Mouse (Mus musculus) embryo, embryonic 9.5 days (tissue): ENCODE measurements around the gene Cyp2b19.
A peak's percentile ranks its signal among the peaks of the same experiment; 100 is the strongest.
"Not testable (repeated sequence)": the region's sequence is repeated elsewhere in the genome, so short reads cannot be mapped to it uniquely, and the experiment has no call there.

Source experiments
- DNase-seq: peaks from one replicate; pipeline ENCODE4 v3.0.0-alpha.2; 2017; ENCODE audit errors: extremely low spot score

Gene Cyp2b19

DNA sequence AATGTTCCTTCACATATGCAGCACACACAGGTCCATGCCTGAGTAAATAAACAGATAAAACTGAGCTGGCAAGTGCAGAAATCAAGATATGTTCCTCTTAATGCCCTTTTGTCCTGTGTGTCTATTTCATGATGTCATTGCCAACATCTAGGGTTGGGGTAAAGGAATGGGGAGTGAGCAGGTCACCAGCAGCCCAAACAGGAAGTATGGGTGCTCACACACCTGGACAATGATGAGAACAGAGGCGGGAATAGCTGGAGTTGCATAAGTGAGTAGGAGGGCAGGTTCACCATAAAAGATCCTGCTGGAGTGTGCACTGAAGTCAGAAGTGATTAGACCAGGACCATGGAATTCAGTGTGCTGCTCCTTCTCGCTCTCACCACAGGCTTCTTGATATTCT is at the start of gene Cyp2b19:
TSS of gene Cyp2b19 (plus strand) at position 301 of the 400 bp plus-strand sequence.
- DNase-seq = no peak

DNA sequence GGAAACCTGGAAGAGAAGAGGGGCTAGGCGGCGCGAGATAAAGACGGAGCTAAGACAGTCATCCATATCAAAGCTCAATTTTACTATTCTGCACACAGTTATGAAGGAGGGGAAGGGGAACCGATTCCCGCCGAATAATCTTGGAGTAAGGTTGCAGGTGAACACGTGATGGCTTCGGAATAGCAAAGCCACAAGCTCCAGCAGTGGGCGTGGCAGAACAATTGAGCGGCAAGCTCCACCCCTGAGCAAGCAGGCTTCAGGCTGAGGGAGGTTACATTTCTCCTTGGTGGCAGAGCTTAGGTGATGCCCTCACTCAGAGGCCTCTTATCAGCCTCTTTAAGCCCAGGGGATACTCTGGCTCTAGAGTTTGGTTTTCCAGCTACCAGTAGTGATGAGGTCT is 45.9 kb upstream of the Cyp2b19 start:
- no peak for DNase-seq

DNA sequence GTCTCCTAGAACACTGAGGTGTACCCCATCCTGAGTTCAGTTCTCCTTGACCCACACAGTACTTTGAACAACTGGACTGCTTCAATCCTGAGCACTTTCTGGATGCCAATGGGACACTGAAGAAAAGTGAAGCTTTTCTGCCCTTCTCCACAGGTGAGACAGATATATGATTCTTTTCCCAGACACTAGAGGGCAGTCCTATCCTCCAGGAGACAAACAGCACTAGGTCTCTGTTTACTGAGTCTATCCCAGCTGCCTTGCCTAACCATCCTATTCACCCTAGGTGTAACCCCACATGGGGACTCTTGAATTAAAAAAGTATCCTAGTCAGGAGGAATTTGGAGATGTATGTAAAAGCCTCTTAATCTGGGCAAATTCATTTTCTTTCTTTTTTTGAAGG is 18.0 kb upstream of the Cyp2b19 start:
- no peak for DNase-seq

DNA sequence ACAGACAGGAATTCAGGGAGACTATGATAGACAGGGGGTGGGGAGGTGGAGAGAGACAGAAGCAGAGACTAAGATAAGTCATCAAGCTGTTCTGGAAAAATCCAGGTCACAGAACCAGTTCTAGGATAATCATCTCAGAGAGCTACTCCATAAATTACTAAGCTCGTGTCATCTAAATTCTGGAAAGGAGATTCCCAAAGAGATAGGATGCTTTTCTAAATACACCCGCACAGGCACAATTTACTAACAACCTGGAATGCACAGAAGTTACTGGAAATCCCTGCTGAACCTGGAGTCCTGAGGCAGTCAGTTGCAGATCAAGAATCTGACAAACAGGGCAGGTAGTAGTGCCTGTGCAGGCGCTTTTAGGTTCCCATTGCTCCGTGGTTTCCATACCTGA is 13.0 kb upstream of the Cyp2b19 start:
- no peak for DNase-seq

DNA sequence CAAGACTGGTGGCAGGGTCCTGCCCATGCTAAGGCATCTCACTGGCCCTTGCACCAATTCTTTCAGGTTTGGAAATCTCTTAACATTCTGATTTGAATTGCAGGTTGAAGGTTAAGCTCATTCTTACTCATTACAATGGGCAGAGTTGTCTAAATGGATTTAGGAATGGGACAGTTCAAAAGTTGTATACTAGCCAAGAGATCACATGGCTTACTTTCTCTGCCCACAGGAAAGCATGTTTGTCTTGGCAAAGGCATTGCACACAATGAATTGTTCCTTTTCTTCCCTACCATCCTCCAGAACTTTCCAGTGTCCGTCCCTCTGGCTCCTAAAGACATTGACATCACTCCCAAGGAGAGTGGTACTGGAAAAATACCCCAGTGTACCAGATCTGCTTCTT is 11.5 kb upstream of the Cyp2b19 start:
- no peak for DNase-seq

DNA sequence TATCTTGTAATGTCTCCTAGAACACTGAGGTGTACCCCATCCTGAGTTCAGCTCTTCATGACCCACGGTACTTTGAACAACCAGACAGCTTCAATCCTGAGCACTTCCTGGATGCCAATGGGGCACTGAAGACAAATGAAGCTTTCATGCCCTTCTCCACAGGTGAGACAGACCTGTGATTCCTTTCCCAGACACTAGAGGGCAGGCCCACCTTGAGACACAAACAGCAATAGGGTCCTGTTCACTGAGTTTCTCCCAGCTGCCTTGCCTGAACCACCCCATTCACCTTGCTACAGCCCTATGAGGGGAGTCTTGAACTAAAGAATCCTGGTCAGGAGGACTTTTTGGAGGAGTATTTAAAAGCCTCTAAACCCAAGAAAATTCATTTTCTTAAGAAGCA is 10.1 kb downstream of the Cyp2b19 start:
- DNase-seq = peak; percentile 7

DNA sequence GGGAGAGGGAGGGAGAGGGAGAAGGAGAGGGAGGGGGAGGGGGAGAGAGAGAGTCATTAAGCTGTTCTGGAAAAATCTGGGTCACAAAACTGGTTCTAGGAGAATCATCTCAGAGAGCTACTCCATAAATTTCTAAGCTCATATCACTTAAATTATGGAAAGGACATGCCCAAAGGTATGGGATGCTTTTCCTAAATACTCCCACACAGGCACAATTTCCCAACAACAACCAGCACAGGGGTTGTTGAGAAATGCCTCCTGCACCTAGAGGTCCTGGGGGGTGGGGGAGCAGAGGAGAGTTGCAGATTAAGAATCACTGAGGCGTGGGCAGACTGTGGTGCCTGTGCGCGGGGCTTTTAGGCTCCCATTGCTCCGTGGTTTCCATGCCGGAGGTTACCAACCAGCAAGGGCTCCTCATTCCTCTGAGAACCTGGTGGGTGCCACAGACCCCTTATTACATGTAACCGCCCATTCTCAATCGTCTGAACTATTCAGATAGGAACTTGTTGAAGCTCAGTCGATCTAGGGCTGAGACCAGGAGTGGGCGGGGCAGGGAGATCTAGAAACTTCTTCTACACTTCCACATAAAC is 13.0 kb downstream of the Cyp2b19 start:
- DNase-seq = no peak

DNA sequence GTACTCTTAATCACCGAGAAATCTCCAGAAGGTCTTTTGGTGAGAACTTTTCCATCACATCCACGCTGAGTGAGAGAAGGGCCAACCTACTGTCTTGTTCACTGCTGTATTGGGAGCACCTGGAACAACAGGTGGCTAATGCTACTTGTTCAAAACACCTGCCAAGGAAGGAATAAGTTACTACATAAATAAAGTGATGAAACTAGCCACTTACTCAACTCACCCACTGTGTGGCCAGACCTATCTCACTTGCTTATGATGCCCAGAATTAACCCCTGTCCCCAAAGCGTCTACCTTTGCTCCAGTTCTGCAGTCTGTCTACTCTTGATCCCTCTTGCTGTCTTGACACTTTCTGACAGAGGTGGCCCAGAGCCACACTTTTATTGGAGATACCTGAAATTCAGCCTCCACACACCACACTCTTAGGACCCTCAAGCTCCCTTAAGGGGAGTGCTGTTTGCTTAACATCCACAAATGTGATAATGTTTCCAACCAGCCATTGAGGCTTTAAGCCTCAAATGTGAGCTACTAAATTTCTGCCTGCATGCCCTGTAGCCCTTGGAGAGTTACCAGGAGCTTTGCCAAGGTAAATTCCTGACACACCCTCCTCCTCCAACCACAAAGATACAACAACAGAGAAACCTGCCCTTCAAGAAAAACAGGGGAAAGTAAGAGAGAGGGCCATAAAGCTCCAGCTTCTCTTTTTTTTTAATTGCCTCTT is 16.1 kb downstream of the Cyp2b19 start:
- DNase-seq = no peak

DNA sequence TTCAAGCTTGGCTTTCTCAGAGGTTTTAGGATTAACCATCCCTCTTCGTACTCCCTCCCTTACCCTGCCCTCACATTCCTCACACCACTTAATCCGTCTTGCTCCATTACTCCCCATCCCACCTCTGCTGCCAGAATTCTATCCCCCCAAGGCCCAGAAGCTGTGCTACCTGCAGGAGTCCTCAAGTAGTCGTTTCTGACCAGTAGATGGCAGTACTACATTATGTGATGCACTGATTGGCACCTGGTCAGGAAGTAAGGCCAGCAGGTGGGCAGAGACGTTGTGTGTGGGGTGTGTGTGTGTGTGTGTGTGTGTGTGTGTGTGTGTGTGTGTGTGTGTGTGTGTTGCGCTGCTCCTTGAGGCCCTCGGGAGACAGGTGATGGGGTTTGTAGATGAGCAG is 18.9 kb downstream of the Cyp2b19 start:
- peak; percentile 12 for DNase-seq

DNA sequence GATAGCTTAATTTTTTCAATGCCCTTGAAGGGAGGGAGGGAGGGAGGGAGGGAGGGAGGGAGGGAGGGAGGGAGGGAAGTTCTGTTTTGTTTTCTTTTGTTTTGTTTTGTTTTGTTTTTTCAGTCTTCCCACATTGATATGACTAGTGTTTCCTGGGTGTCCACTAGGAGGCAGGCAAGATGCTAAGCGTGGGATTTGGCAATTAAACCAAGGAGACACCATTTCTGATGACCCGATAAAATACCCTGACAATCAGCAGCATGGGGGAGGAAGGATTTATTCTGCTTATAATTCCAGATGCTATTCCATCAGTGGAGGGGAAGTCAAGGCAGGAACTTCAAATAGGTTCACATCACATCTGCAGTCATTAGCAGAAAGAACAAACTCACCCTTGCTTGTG is 20.9 kb downstream of the Cyp2b19 start:
- no peak for DNase-seq

DNA sequence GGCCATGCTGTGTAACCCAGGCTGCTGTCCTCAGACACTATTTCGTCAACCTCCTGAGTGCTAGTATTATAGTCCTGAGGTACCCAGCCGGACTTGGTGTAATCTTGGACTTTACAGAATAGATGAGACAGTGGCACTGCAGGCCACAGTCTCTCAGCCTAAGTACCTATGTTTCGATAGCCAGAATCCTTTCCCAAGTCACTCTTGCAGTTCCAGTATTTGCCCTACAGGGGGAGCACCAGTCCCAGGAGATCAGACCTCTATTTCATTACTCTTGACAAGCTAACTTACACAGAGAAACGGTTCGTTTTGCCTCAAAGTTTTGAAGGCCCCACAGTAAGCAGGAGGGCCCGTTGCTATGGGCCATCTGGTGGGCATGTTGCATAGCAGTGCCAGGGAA is 21.5 kb downstream of the Cyp2b19 start:
- DNase-seq = peak; percentile 58

DNA sequence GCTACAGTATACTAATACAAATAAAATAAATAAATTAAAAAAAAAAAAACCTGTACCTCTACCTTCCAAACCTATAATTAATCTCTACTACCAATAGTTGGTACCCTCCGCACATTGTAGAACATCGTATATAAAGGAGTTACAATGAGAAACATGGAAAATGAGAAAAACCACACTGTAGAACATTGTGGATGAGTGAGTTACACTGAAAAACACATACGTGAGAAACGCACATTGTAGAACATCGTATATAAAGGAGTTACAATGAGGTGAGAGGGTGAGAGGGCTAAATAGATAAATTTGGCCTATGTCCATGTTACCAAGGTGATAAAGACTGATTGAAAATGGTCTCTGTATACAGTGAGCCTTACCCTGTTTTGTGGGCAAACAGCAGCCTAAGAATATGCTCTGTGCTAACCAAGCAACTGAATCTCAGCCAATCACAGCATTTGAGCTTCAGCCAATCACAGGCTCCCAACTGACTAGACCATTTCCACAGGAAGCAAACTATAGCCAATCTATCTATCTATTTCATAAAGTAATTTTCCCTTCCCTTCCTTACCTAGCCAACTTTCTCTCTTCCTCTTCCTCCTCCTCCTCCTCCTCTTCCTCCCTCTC is 23.0 kb downstream of the Cyp2b19 start:
- no peak for DNase-seq

DNA sequence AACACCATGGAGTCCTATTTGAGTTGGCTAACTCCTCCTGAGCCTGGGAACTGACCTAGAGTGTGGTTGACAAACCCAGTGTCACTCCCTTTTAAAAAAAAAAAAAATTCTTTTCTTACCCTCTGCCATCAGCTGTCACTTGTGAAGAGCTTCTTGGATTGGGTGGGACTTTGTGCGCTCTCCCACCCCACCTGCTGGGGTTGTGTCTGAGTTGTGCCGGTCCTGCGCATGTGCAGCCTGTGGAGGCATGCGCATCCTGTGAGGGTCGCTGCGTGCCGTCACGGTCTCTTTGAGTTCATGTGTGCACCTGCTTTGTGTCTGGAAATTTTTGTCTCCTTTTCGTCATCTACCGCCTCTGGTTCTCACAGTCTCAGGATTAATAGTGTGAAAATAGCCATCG is 23.6 kb downstream of the Cyp2b19 start:
- peak; percentile 44 for DNase-seq

DNA sequence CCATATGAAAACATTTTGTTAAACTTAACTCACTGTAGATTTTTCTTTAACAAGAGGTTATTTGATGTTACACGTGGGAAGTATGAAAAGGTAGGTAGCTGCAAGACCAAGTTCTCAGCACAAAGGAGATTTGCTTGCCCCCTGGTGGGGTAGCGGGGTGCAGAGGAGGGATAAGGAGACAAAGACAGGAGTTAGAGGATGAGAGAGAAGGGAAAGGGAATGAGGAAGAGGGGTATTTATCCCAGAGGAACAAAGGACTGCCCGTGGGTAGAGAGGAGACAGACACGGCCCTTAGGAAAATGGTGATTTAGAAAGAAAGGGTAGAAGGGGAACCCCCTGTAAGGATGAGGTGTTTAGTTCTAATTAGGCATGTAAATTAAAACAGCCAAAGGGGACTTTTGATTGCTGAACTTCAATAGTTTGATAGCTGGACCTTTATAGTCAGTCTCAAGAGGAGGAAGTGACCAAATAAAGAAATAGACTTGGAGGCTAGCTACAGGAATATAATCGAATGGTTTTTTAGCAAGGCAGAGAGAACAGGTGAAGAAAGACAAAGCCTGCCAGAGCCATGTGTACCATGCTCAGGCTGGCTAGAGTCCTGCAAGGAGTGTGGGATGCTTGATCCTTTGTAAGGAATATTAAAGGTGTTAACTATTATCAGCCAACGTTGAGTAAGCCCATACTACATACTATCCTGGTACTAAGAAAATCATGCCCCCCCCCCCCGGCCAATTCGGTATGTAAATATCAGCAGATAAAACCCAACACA is 24.2 kb downstream of the Cyp2b19 start:
- peak; percentile 11 for DNase-seq

DNA sequence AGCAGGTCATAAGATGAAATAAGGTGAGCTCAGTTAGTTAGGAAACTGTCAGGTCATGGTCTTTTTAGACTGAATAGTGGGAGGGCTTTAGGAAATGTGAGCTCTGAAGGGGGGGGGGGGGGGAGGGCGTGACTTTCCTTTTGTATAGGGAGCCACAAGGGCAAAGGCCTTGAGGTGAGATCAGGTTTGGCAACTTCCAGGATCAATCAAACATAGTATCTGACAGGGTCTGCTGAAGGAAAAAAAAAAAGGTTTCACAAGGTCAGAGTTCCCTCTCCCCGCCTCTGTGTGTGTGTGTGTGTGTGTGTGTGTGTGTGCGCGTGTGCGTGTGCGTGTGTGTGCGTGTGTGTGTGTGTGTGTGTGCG is 24.8 kb downstream of the Cyp2b19 start:
- DNase-seq = peak; percentile 28

DNA sequence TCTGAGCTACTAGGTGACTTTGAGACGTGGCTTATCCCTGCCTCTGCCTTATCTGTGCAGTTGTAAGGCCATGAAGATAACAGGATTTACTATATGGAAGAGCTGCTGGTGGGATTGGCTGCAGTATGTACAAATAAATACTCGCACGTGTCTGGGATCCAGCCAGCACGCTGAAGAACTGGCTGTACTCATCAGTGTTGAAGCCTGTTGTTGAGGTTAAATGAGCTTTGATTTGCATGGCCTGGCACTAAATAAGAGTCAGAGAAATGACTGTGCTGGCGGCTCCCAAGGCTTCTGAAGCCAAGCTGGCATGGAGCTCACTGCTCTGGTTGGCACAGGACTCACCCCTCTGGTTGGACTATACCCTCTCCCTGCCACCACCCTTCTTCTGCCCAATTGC is 26.2 kb downstream of the Cyp2b19 start:
- DNase-seq = no peak

DNA sequence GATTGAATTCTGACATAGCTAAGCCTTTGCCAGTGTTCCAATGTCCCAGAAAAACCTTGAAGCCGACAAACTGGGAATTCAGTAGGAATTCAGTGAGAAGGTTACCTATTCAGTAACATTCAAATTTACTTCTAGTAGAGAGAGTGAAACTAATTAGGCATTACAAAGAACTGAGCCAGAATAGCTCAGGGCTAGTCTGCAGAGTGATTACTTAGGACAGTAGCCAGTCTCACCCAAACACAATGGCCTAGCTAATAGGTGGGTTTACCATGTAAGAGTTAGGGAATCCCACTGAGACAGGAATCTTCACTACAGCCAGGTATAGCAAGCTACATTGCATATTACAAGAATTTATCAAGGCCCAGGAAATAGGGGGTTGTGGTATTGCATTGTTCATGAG is 29.1 kb downstream of the Cyp2b19 start:
- DNase-seq = not testable (repeated sequence)

DNA sequence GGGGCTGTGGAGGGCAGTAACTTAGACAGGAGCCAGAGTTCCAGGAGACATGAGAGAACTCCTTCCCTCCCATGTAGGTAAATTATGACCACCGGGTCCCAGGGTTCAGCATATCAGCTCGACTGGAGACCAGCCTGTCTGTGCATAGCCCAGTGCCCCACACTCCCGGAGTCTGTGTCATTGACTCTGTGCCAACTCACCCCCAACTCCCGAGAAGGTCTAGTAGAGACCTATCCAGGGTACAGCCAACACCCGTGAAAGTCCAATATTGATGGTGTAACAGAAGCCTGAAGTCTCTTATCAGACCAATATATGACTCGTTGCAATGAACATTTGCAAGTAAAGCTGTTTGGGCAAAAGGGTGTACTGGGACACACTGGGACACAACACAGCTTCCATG is 33.0 kb downstream of the Cyp2b19 start:
- no peak for DNase-seq

DNA sequence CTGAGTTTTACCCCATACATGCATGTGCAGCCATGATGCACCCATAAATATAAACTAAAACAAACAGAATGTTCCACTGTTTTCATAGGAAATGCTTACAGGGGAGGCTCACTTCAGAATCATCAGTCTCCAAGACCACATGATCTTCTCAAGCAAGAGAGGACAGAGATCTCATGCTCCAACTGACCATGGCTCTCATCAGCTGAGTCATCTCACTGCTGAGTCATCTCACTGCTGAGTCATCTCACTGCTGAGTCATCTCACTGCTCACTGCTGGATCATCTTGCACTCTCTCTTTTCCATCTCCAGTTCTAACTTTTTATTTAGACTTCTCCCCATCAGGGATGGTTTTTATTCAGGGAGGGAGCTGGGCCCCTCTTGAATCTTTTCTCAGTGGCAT is 43.2 kb downstream of the Cyp2b19 start:
- DNase-seq = no peak

DNA sequence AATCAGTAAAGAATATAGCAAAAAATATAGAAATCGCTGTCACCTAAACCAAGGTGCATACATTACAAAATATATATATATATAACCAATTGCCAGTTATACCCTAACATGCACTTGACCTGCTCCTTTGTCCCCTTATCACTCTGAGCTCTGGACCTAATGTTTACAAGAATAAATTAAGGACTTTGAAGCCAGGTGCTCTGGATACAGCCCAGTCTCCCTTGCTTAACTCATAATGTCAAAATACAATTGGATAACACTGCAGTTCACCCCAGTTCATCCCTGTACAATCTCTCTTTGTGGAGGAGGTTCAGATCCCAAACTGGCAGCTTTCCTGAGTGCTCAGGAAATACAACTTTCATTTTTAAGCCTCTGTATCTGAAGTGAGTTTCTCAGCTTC is 44.1 kb downstream of the Cyp2b19 start:
- DNase-seq = no peak

DNA sequence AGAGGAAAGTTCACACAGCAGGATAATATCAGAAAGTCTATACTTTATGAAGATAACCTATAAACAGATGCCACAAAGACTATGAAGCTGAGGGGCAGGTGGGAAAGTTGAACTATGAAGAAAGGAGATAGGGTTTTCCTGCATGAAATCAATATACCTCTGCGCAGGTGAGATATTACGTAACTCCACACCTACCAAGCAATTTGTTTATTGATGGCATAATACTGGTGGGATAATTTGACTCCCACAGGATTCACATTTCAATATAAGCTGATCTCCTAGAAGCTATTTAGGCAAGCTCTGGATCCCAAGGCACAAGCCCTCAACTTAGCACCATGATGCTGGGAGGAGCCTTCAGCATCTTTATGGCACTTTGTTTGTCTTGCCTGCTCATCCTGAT is 51.6 kb downstream of the Cyp2b19 start, which contains the start of gene Cyp2g1:
TSS of gene Cyp2g1 (plus strand) at position 301 of the 400 bp plus-strand sequence.
- DNase-seq = no peak
